Mouse (Mus musculus) frontal cortex, adult 2 months (tissue): ENCODE data around the gene Tox4. TPM values are rescaled to one million over a fixed set of nuclear protein-coding genes. Genes with fewer than 3 reads are reported as not detected.
A peak's percentile ranks its signal among the peaks of the same experiment; 100 is the strongest.

Source experiments
- DNase-seq, 2 experiments: peaks; one replicate each; pipeline ENCODE4 v3.0.0; 2022; ENCODE audit warnings: low spot score in 1 of 2; ENCODE audit errors: extremely low spot score in 1 of 2
- polyA plus RNA-seq: library from polyadenylated mRNA; depleted of rRNA; stranded (reverse); fragments of >200 nt; gene quantifications from 2 replicates; pipeline ENCODE4 v1.2.3, GENCODE M21; 2012

Tox4 gene
- polyA plus RNA-seq, 1 experiment: 39.7 TPM

- DNase-seq: peak in 1 of 2 experiments; percentile 75
Observed at GRCm38 (mm10) chr14:52310906-52311305, 32.0 kb downstream of the Tox4 start.

GRCm38 (mm10) chr14:52313931-52314807 is 35.2 kb downstream of the Tox4 start:
- no peak for DNase-seq

GRCm38 (mm10) chr14:52314808-52315150 is 35.8 kb downstream of the Tox4 start:
- DNase-seq: peak in 1 of 2 experiments; percentile 36

GRCm38 (mm10) chr14:52315283-52315780 is 36.4 kb downstream of the Tox4 start:
- DNase-seq: no peak

GRCm38 (mm10) chr14:52315792-52316440 is 37.0 kb downstream of the Tox4 start:
- peak in 1 of 2 experiments; percentile 76 for DNase-seq

GRCm38 (mm10) chr14:52316441-52317225 is 37.7 kb downstream of the Tox4 start:
- DNase-seq: no peak

GRCm38 (mm10) chr14:52319361-52319760 is 40.4 kb downstream of the Tox4 start:
- DNase-seq: no peak

- DNase-seq: no peak
Observed at GRCm38 (mm10) chr14:52325890-52326289, 46.9 kb downstream of the Tox4 start.

GRCm38 (mm10) chr14:52327375-52327901 is 48.5 kb downstream of the Tox4 start:
- no peak for DNase-seq

GRCm38 (mm10) chr14:52327910-52328812 is 49.2 kb downstream of the Tox4 start, which contains the start of gene Sall2:
Sall2 (minus strand) TSS chr14:52328762.
- no peak for DNase-seq

- no peak for DNase-seq
Observed at GRCm38 (mm10) chr14:52331069-52331750, 52.3 kb downstream of the Tox4 start.

- no peak for DNase-seq
Observed at GRCm38 (mm10) chr14:52332171-52332570, 53.2 kb downstream of the Tox4 start.

- DNase-seq: peak; percentile 74 to 92
Observed at GRCm38 (mm10) chr14:52338751-52339511, 60.0 kb downstream of the Tox4 start.

GRCm38 (mm10) chr14:52339512-52339852 is 60.5 kb downstream of the Tox4 start:
- no peak for DNase-seq
